Mouse (Mus musculus): ENCODE measurements around the gene Aacs.

DNA sequence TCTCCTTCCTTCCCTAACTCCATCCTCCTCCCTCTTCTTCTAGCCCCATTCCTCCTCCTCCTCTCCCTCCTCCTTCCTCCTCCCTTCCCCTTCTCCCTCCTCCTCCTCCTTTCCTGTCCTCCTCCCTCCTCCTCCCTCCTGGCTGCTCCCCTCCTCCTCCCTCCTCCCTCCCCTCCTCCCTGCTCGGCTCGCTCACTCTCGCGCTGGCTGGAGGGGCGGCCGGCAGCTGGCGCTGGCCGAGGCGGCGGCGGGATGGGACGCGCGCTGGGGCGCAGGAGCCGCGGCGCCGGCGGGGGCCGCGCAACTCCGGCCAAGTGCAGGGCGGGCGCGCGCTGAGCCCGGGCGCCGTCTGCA lies 56.6 kb downstream of the Aacs start:
- TF ChIP-seq CTCF (IDR thresholded peaks at IDR 0.05; ENCODE audit: low read depth) (peak; percentile 6; the same call in 1 of the 2 replicates), EP300 (optimal IDR thresholded peaks at IDR 0.05) (no peak)
